Mouse (Mus musculus): ENCODE results near the gene Ctbp1.

Ctbp1 gene

GRCm38 (mm10) chr5:33244377-33244920 is 30.3 kb downstream of the Ctbp1 start:
- peak; percentile 45 for DNase-seq (ENCODE audit: low spot score)

GRCm38 (mm10) chr5:33239934-33240333 is 34.9 kb downstream of the Ctbp1 start:
- no peak for DNase-seq (ENCODE audit: low spot score)

GRCm38 (mm10) chr5:33239111-33239714 is 35.6 kb downstream of the Ctbp1 start:
- DNase-seq (ENCODE audit: low spot score): no peak

- DNase-seq (ENCODE audit: low spot score): no peak
These were observed 36.5 kb downstream of the Ctbp1 start for GRCm38 (mm10) chr5:33238256-33238645.

GRCm38 (mm10) chr5:33237600-33238255 is 37.1 kb downstream of the Ctbp1 start:
- no peak for DNase-seq (ENCODE audit: low spot score)

GRCm38 (mm10) chr5:33234391-33235031 is 40.3 kb downstream of the Ctbp1 start:
- no peak for DNase-seq (ENCODE audit: low spot score)

- no peak for DNase-seq (ENCODE audit: low spot score)
These were observed 42.0 kb downstream of the Ctbp1 start for GRCm38 (mm10) chr5:33232791-33233190.

- no peak for DNase-seq (ENCODE audit: low spot score)
These were observed 44.5 kb downstream of the Ctbp1 start for GRCm38 (mm10) chr5:33230285-33230684.

- DNase-seq (ENCODE audit: low spot score): no peak
These were observed 46.4 kb downstream of the Ctbp1 start for GRCm38 (mm10) chr5:33228428-33228827.

GRCm38 (mm10) chr5:33225673-33226072 is 49.1 kb downstream of the Ctbp1 start:
- no peak for DNase-seq (ENCODE audit: low spot score)

- no peak for DNase-seq (ENCODE audit: low spot score)
These were observed 50.3 kb downstream of the Ctbp1 start for GRCm38 (mm10) chr5:33224491-33224890.

GRCm38 (mm10) chr5:33222841-33223744 is 51.7 kb downstream of the Ctbp1 start:
- no peak for DNase-seq (ENCODE audit: low spot score)

- DNase-seq (ENCODE audit: low spot score): no peak
These were observed 52.4 kb downstream of the Ctbp1 start for GRCm38 (mm10) chr5:33222389-33222788.

GRCm38 (mm10) chr5:33220350-33221044 is 54.3 kb downstream of the Ctbp1 start:
- DNase-seq (ENCODE audit: low spot score): no peak

- no peak for DNase-seq (ENCODE audit: low spot score)
These were observed 55.0 kb downstream of the Ctbp1 start for GRCm38 (mm10) chr5:33219831-33220230.

GRCm38 (mm10) chr5:33218746-33219449 is 55.9 kb downstream of the Ctbp1 start:
- no peak for DNase-seq (ENCODE audit: low spot score)

GRCm38 (mm10) chr5:33218081-33218480 is 56.7 kb downstream of the Ctbp1 start, which contains the start of gene Spon2:
TSS of gene Spon2 (minus strand) at chr5:33218455.
- peak; percentile 73 for DNase-seq (ENCODE audit: low spot score)

- no peak for DNase-seq (ENCODE audit: low spot score)
These were observed 57.1 kb downstream of the Ctbp1 start for GRCm38 (mm10) chr5:33217663-33218062.

GRCm38 (mm10) chr5:33214723-33215122 is 60.1 kb downstream of the Ctbp1 start:
- DNase-seq (ENCODE audit: low spot score): no peak

GRCm38 (mm10) chr5:33211254-33211653 is 63.5 kb downstream of the Ctbp1 start:
- no peak for DNase-seq (ENCODE audit: low spot score)

- DNase-seq (ENCODE audit: low spot score): no peak
These were observed 64.3 kb downstream of the Ctbp1 start for GRCm38 (mm10) chr5:33210515-33210914.
